Mouse (Mus musculus): ENCODE data around the gene Hibadh. TPM values are rescaled to one million over a fixed set of nuclear protein-coding genes. Genes with fewer than 3 reads are reported as not detected.

Hibadh gene
- polyA plus RNA-seq, 1 experiment from 2014 or later, result 102 TPM

GRCm38 (mm10) chr6:52507171-52507570 is 133.0 kb downstream of the Hibadh start:
- Histone ChIP-seq H3K4me1 (replicated peaks; ENCODE audit: control insufficient read depth, insufficient read depth) (no peaks in the 10 kb centered on the region), H3K27ac (replicated peaks) (no peak overlapping the region), H3K9me3 (ENCODE audit: control insufficient read depth, low read length) (no peaks in the 10 kb centered on the region), H3K4me2 (replicated peaks; ENCODE audit: low read depth) (no peak overlapping the region), H3K4me3 (ENCODE audit: low read depth, low read length) (no peak overlapping the region), H3K27me3 (ENCODE audit: control insufficient read depth, insufficient read depth, low read length) (no peaks in the 10 kb centered on the region), H3K9ac (ENCODE audit: low read length) (no peak overlapping the region), H3K36me3 (ENCODE audit: control insufficient read depth, insufficient read depth, low read length) (no peaks in the 10 kb centered on the region)
- DNase-seq (ENCODE audit: low spot score), result no peak
- TF ChIP-seq EP300 (optimal IDR thresholded peaks at IDR 0.05) (no peak), CTCF (IDR thresholded peaks at IDR 0.05; ENCODE audit: low read depth) (no peak)
- ATAC-seq (ENCODE audit: low FRiP score, low TSS enrichment), result no peak
- WGBS, result 48% methylated on average over 5 of the region's 5 CpGs

GRCm38 (mm10) chr6:52505777-52506755 is 134.1 kb downstream of the Hibadh start:
- H3K27me3 ChIP-seq (ENCODE audit: control insufficient read depth, insufficient read depth, low read length), result no peaks in the 10 kb centered on the region
- ATAC-seq (ENCODE audit: low FRiP score, low TSS enrichment) (peak; percentile 69), DNase-seq (ENCODE audit: low spot score) (no peak)
- H3K27ac ChIP-seq (replicated peaks), result no peak overlapping the region
- no peak overlapping the region for H3K9ac ChIP-seq (ENCODE audit: low read length)
- WGBS, result 71% methylated on average over 9 of the region's 9 CpGs
- H3K9me3 ChIP-seq (ENCODE audit: control insufficient read depth, low read length), result no peaks in the 10 kb centered on the region
- TF ChIP-seq CTCF (IDR thresholded peaks at IDR 0.05; ENCODE audit: low read depth) (no peak), EP300 (optimal IDR thresholded peaks at IDR 0.05) (no peak)
- H3K36me3 ChIP-seq (ENCODE audit: control insufficient read depth, insufficient read depth, low read length), result no peaks in the 10 kb centered on the region
- no peaks in the 10 kb centered on the region for H3K4me1 ChIP-seq (replicated peaks; ENCODE audit: control insufficient read depth, insufficient read depth)
- H3K4me2 ChIP-seq (replicated peaks; ENCODE audit: low read depth), result no peak overlapping the region
- H3K4me3 ChIP-seq (ENCODE audit: low read depth, low read length), result no peak overlapping the region

- Histone ChIP-seq H3K4me1 (replicated peaks; ENCODE audit: control insufficient read depth, insufficient read depth) (no peaks in the 10 kb centered on the region), H3K4me3 (ENCODE audit: low read depth, low read length) (no peak overlapping the region), H3K36me3 (ENCODE audit: control insufficient read depth, insufficient read depth, low read length) (no peaks in the 10 kb centered on the region), H3K27ac (replicated peaks) (no peak overlapping the region), H3K27me3 (ENCODE audit: control insufficient read depth, insufficient read depth, low read length) (no peaks in the 10 kb centered on the region), H3K9ac (ENCODE audit: low read length) (no peak overlapping the region), H3K9me3 (ENCODE audit: control insufficient read depth, low read length) (no peaks in the 10 kb centered on the region), H3K4me2 (replicated peaks; ENCODE audit: low read depth) (no peak overlapping the region)
- DNase-seq (ENCODE audit: low spot score) (no peak), ATAC-seq (ENCODE audit: low FRiP score, low TSS enrichment) (no peak)
- TF ChIP-seq EP300 (optimal IDR thresholded peaks at IDR 0.05) (no peak), CTCF (IDR thresholded peaks at IDR 0.05; ENCODE audit: low read depth) (no peak)
- WGBS, result 66% methylated on average over 8 of the region's 8 CpGs
Measured at GRCm38 (mm10) chr6:52504676-52505460, 135.3 kb downstream of the Hibadh start.

DNA sequence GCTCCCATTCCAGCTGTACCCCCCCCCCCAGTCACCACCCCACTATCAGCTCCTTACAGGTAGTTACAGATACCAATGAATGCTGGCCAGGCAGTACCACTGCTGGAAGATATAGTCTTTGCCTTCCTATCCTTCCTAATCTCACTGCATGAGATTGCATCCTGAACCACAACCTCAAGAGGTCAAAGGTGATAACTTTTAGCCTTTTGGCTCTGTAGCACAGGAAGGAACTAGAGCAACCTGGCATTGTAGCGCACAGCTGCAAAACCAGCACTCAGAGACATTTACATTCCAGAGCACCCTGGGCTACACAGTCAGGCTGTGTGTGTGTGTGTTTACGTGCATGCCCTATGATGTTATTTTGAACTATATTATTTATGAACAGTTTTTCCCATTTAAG is 137.2 kb downstream of the Hibadh start:
- Histone ChIP-seq H3K36me3 (ENCODE audit: control insufficient read depth, insufficient read depth, low read length) (no peaks in the 10 kb centered on the region), H3K27ac (replicated peaks) (no peak overlapping the region), H3K9ac (ENCODE audit: low read length) (no peak overlapping the region), H3K4me2 (replicated peaks; ENCODE audit: low read depth) (no peak overlapping the region), H3K4me1 (replicated peaks; ENCODE audit: control insufficient read depth, insufficient read depth) (no peaks in the 10 kb centered on the region), H3K9me3 (ENCODE audit: control insufficient read depth, low read length) (no peaks in the 10 kb centered on the region), H3K4me3 (ENCODE audit: low read depth, low read length) (no peak overlapping the region), H3K27me3 (ENCODE audit: control insufficient read depth, insufficient read depth, low read length) (no peaks in the 10 kb centered on the region)
- WGBS, result 78% methylated on average over 2 of the region's 2 CpGs
- DNase-seq (ENCODE audit: low spot score) (no peak), ATAC-seq (ENCODE audit: low FRiP score, low TSS enrichment) (no peak)
- no peak for TF ChIP-seq CTCF (IDR thresholded peaks at IDR 0.05; ENCODE audit: low read depth)
- no peak for TF ChIP-seq EP300 (optimal IDR thresholded peaks at IDR 0.05)

GRCm38 (mm10) chr6:52501479-52501878 is 138.7 kb downstream of the Hibadh start:
- Histone ChIP-seq H3K27me3 (ENCODE audit: control insufficient read depth, insufficient read depth, low read length) (no peaks in the 10 kb centered on the region), H3K27ac (replicated peaks) (no peak overlapping the region), H3K4me3 (ENCODE audit: low read depth, low read length) (no peak overlapping the region), H3K9ac (ENCODE audit: low read length) (no peak overlapping the region), H3K4me2 (replicated peaks; ENCODE audit: low read depth) (no peak overlapping the region), H3K36me3 (ENCODE audit: control insufficient read depth, insufficient read depth, low read length) (no peaks in the 10 kb centered on the region), H3K4me1 (replicated peaks; ENCODE audit: control insufficient read depth, insufficient read depth) (no peaks in the 10 kb centered on the region), H3K9me3 (ENCODE audit: control insufficient read depth, low read length) (no peaks in the 10 kb centered on the region)
- DNase-seq (ENCODE audit: low spot score), result no peak
- TF ChIP-seq CTCF (IDR thresholded peaks at IDR 0.05; ENCODE audit: low read depth) (no peak), EP300 (optimal IDR thresholded peaks at IDR 0.05) (no peak)
- WGBS, result 84% methylated on average over 1 of the region's 1 CpGs
- ATAC-seq (ENCODE audit: low FRiP score, low TSS enrichment), result no peak

Other genes starting within 250 kb of the Hibadh start
- 125 and 156 TPM in 2 replicates for gene Tax1bp1, start 73.3 kb upstream of the Hibadh start, polyA plus RNA-seq (2015; fragmentation: Nextera tagmentation; extraction: Ambion mirVana)

Data from stomach, postnatal 0 days (tissue).